Mouse (Mus musculus): ENCODE measurements around the gene Mark3.

The Mark3 gene

GRCm38 (mm10) chr12:111677882-111678669 is 103.8 kb downstream of the Mark3 start, which contains the start of gene Trmt61a:
TSS of gene Trmt61a (plus strand) at chr12:111678105.
- peak; percentile 95 for DNase-seq

GRCm38 (mm10) chr12:111678670-111678933 is 104.3 kb downstream of the Mark3 start:
- DNase-seq = no peak

- DNase-seq = no peak
Observed at GRCm38 (mm10) chr12:111678997-111679396, 104.7 kb downstream of the Mark3 start.

GRCm38 (mm10) chr12:111680661-111681060 is 106.3 kb downstream of the Mark3 start:
- DNase-seq = no peak

- DNase-seq = peak; percentile 86
Observed at GRCm38 (mm10) chr12:111681305-111681704, 107.0 kb downstream of the Mark3 start.

- peak; percentile 76 for DNase-seq
Observed at GRCm38 (mm10) chr12:111682003-111682402, 107.7 kb downstream of the Mark3 start.

- peak; percentile 81 for DNase-seq
Observed at GRCm38 (mm10) chr12:111682806-111683205, 108.5 kb downstream of the Mark3 start.

GRCm38 (mm10) chr12:111686390-111686789 is 112.1 kb downstream of the Mark3 start:
- DNase-seq = no peak

GRCm38 (mm10) chr12:111687350-111688068 is 113.2 kb downstream of the Mark3 start:
- DNase-seq = peak; percentile 88

- no peak for DNase-seq
Observed at GRCm38 (mm10) chr12:111688069-111688428, 113.7 kb downstream of the Mark3 start.

- DNase-seq = peak; percentile 66
Observed at GRCm38 (mm10) chr12:111689426-111689825, 115.1 kb downstream of the Mark3 start.

- peak; percentile 88 for DNase-seq
Observed at GRCm38 (mm10) chr12:111691346-111691872, 117.1 kb downstream of the Mark3 start.

- no peak for DNase-seq
Observed at GRCm38 (mm10) chr12:111692899-111693298, 118.6 kb downstream of the Mark3 start.

- no peak for DNase-seq
Observed at GRCm38 (mm10) chr12:111693341-111694270, 119.3 kb downstream of the Mark3 start.

GRCm38 (mm10) chr12:111694271-111694781 is 120.0 kb downstream of the Mark3 start:
- DNase-seq = peak; percentile 71

GRCm38 (mm10) chr12:111694880-111695804 is 120.8 kb downstream of the Mark3 start:
- peak; percentile 76 for DNase-seq

- DNase-seq = peak; percentile 86
Observed at GRCm38 (mm10) chr12:111696239-111696638, 121.9 kb downstream of the Mark3 start.

- no peak for DNase-seq
Observed at GRCm38 (mm10) chr12:111697708-111698107, 123.4 kb downstream of the Mark3 start.

- DNase-seq = no peak
Observed at GRCm38 (mm10) chr12:111698346-111698913, 124.1 kb downstream of the Mark3 start.

- no peak for DNase-seq
Observed at GRCm38 (mm10) chr12:111699542-111699941, 125.2 kb downstream of the Mark3 start.

- DNase-seq = no peak
Observed at GRCm38 (mm10) chr12:111700920-111701458, 126.7 kb downstream of the Mark3 start.
